Comparison of ENCODE assay signal across 10 mouse cellular contexts in the genomic region with DNA sequence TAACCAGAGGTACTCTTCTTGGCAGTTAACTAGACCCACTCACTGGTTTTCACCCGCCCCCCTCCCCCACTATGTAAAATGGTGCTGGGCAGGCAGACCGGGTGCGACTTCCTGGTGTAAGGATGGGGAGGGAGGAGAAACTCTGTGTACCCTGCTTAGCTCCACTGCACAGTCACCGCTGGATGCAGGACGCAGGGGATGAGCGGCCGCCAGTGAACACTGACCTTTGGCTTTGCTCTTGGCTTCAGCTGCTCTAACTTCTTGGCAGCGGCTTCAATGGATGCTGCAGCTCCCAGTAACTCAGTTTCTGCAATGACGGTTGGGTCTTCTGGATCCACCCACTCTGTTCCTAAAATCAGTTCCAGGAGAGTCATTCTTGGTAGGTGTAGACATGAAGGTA.
A peak's percentile ranks its signal among the peaks of the same experiment; 100 is the strongest.
DNase-seq lines count a peak whose midpoint lies in the region; ATAC-seq and TF ChIP-seq lines count a peak whose summit lies in the region.
"Had no signal": no experiment of that assay in that cellular context is flagged by ENCODE, and none has a peak within 500 bp of the region (broad histone marks: within the 10 kb centered on the region; RNA-seq: fewer than 3 reads in every experiment).

No protein-coding gene starts in this region.

- no peak overlapping the region for H3K4me3 ChIP-seq in hindbrain, postnatal 0 days (ENCODE audit: low read length)
- H3K4me3 ChIP-seq in hindbrain, embryonic 12.5 days: no peak overlapping the region
- H3K4me3 ChIP-seq in kidney, postnatal 0 days (replicated peaks; ENCODE audit: low read depth, low read length): no peak overlapping the region
- H3K4me3 ChIP-seq in hindbrain, embryonic 11.5 days (ENCODE audit: low read depth, low read length): no peak overlapping the region
- H3K4me3 ChIP-seq: embryonic facial prominence, embryonic 10.5 days; neural tube, embryonic 12.5 days had no signal

- H3K36me3 ChIP-seq in hindbrain, postnatal 0 days (ENCODE audit: insufficient read depth, low read length): peaks cover 11% of the 10 kb centered on the region; the same call in 1 of the 2 replicates
- H3K36me3 ChIP-seq in hindbrain, embryonic 12.5 days: peaks cover 5% of the 10 kb centered on the region
- no peaks in the 10 kb centered on the region for H3K36me3 ChIP-seq in kidney, postnatal 0 days (ENCODE audit: insufficient read depth, low read length)
- no peaks in the 10 kb centered on the region for H3K36me3 ChIP-seq in hindbrain, embryonic 11.5 days (ENCODE audit: control insufficient read depth, insufficient read depth, low read length)

- peak; percentile 26 for DNase-seq in hindbrain, postnatal 0 days (ENCODE audit: low spot score)
- peak; percentile 65 for DNase-seq in gastrocnemius, postnatal 14 days
- peak; percentile 68 for DNase-seq in kidney, postnatal 0 days (ENCODE audit: low spot score)
- peak; percentile 59 to 81 for DNase-seq in lung, postnatal 4 days
- DNase-seq in hindbrain, embryonic 11.5 days (ENCODE audit: low spot score): no peak
- DNase-seq in natural killer cell, adult 2 months (ENCODE audit: low spot score in 2 of 2): no peak
- no peak for DNase-seq in cerebellum, adult 9-10 months

- H3K4me2 ChIP-seq in hindbrain, postnatal 0 days (ENCODE audit: low read depth, low read length): no peak overlapping the region
- H3K4me2 ChIP-seq in hindbrain, embryonic 12.5 days (replicated peaks): no peak overlapping the region
- H3K4me2 ChIP-seq in kidney, postnatal 0 days (ENCODE audit: low read length): no peak overlapping the region
- no peak overlapping the region for H3K4me2 ChIP-seq in hindbrain, embryonic 11.5 days (replicated peaks; ENCODE audit: low read depth, low read length)
- H3K4me2 ChIP-seq: neural tube, embryonic 12.5 days had no signal

- ATAC-seq in hindbrain, postnatal 0 days: no peak
- ATAC-seq in hindbrain, embryonic 12.5 days (ENCODE audit: low FRiP score): no peak
- ATAC-seq in kidney, postnatal 0 days (replicated peaks; ENCODE audit: low FRiP score, low read depth): no peak
- ATAC-seq in hindbrain, embryonic 11.5 days (ENCODE audit: low FRiP score): no peak

- no peaks in the 10 kb centered on the region for H3K4me1 ChIP-seq in hindbrain, postnatal 0 days (ENCODE audit: insufficient read depth, low read length)
- no peaks in the 10 kb centered on the region for H3K4me1 ChIP-seq in hindbrain, embryonic 12.5 days
- H3K4me1 ChIP-seq in kidney, postnatal 0 days (replicated peaks; ENCODE audit: insufficient read depth, low read length): no peaks in the 10 kb centered on the region
- no peaks in the 10 kb centered on the region for H3K4me1 ChIP-seq in hindbrain, embryonic 11.5 days (replicated peaks; ENCODE audit: control insufficient read depth, insufficient read depth, low read length)
- H3K4me1 ChIP-seq: neural tube, embryonic 12.5 days had no signal

- no peak overlapping the region for H3K27ac ChIP-seq in hindbrain, postnatal 0 days
- H3K27ac ChIP-seq in hindbrain, embryonic 12.5 days: no peak overlapping the region
- no peak overlapping the region for H3K27ac ChIP-seq in kidney, postnatal 0 days
- no peak overlapping the region for H3K27ac ChIP-seq in hindbrain, embryonic 11.5 days (ENCODE audit: low read depth, low read length)
- H3K27ac ChIP-seq: embryonic facial prominence, embryonic 10.5 days; neural tube, embryonic 12.5 days had no signal

- intact Hi-C loops in gastrocnemius, postnatal 14 days (cut with DNase I; ENCODE audit: low total_unique reads): no loop called here

- TF ChIP-seq CTCF in hindbrain, postnatal 0 days (IDR thresholded peaks at IDR 0.05; ENCODE audit: low read depth): no peak
- TF ChIP-seq CTCF in kidney, postnatal 0 days (IDR thresholded peaks at IDR 0.05; ENCODE audit: low read depth): no peak

- no peak overlapping the region for H3K9ac ChIP-seq in hindbrain, postnatal 0 days (replicated peaks; ENCODE audit: low read length)
- H3K9ac ChIP-seq in hindbrain, embryonic 12.5 days: no peak overlapping the region
- no peak overlapping the region for H3K9ac ChIP-seq in kidney, postnatal 0 days (ENCODE audit: low read depth, low read length)
- H3K9ac ChIP-seq in hindbrain, embryonic 11.5 days (ENCODE audit: low read depth, low read length): no peak overlapping the region
- H3K9ac ChIP-seq: neural tube, embryonic 12.5 days had no signal

- no peaks in the 10 kb centered on the region for H3K27me3 ChIP-seq in hindbrain, postnatal 0 days (ENCODE audit: insufficient read depth, low read length)
- H3K27me3 ChIP-seq in hindbrain, embryonic 12.5 days: no peaks in the 10 kb centered on the region
- no peaks in the 10 kb centered on the region for H3K27me3 ChIP-seq in kidney, postnatal 0 days (ENCODE audit: insufficient read depth, low read length)
- H3K27me3 ChIP-seq in hindbrain, embryonic 11.5 days (ENCODE audit: control insufficient read depth, insufficient read depth, low read length): no peaks in the 10 kb centered on the region
- H3K27me3 ChIP-seq: neural tube, embryonic 12.5 days had no signal

- no peaks in the 10 kb centered on the region for H3K9me3 ChIP-seq in hindbrain, postnatal 0 days (ENCODE audit: low read length)
- no peaks in the 10 kb centered on the region for H3K9me3 ChIP-seq in hindbrain, embryonic 12.5 days (replicated peaks)
- no peaks in the 10 kb centered on the region for H3K9me3 ChIP-seq in kidney, postnatal 0 days (replicated peaks; ENCODE audit: low read length)
- H3K9me3 ChIP-seq in hindbrain, embryonic 11.5 days (ENCODE audit: control insufficient read depth, low read length): no peaks in the 10 kb centered on the region
- H3K9me3 ChIP-seq: neural tube, embryonic 12.5 days had no signal

- 78% methylated on average over 9 of the region's 9 CpGs for WGBS in hindbrain, postnatal 0 days
- 92% methylated on average over 9 of the region's 9 CpGs for whole genome bisulfite sequencing in hindbrain, embryonic 12.5 days
- WGBS in kidney, postnatal 0 days: 52% methylated on average over 9 of the region's 9 CpGs
- WGBS in hindbrain, embryonic 11.5 days: 87% methylated on average over 9 of the region's 9 CpGs

Comparison
In these comparisons a context has a peak if more than half of its experiments do, and no peak if none do; other contexts are left out.
1. DNase-seq: peak in hindbrain, postnatal 0 days (single experiment), gastrocnemius, postnatal 14 days (single experiment), kidney, postnatal 0 days (single experiment) and lung, postnatal 4 days (2 of 2); none in hindbrain, embryonic 11.5 days (single experiment), natural killer cell, adult 2 months (0 of 2) and cerebellum, adult 9-10 months (single experiment).